Mouse (Mus musculus) liver, embryonic 14.5 days (tissue): ENCODE data around the gene Mtmr4. TPM values are rescaled to one million over a fixed set of nuclear protein-coding genes. Genes with fewer than 3 reads are reported as not detected.

Source experiments
- ATAC-seq: fragments of 200-750 bp; cut with Nextera tagmentation; 2 replicates; pipeline ENCODE4 v1.8.0; 2017; ENCODE audit warnings: moderate number of reproducible peaks, mild to moderate bottlenecking, moderate library complexity; ENCODE audit not compliant: insufficient read depth
- DNase-seq, 3 experiments: peaks; one replicate each; pipeline ENCODE4 v3.0.0-alpha.2; 2012 to 2013; ENCODE audit warnings: low read depth in 3 of 3, low spot score in 3 of 3
- H3K27ac ChIP-seq: fragments of 300-500 bp; sonication (generic); 2 replicates; pipeline ENCODE4 v1.5.1; 2014; ENCODE audit warnings: moderate library complexity, mild to moderate bottlenecking, control low read depth, inconsistent platforms
- H3K27me3 ChIP-seq: fragments of 300-500 bp; sonication (generic); 2 replicates; pipeline ENCODE4 v1.6.1; 2014; ENCODE audit warnings: mild to moderate bottlenecking, low read length, moderate library complexity; ENCODE audit not compliant: control insufficient read depth, insufficient read depth
- H3K36me3 ChIP-seq: fragments of 300-500 bp; sonication (generic); replicated peaks from 2 replicates; pipeline ENCODE4 v1.6.1; 2014; ENCODE audit warnings: low read depth; ENCODE audit not compliant: control insufficient read depth, insufficient read depth
- H3K4me1 ChIP-seq, 2 experiments: fragments of 200-500 bp in 1 of 2; fragments of 300-500 bp in 1 of 2; sonication (generic) in 1 of 2; replicated peaks; 2 replicates each; pipeline ENCODE4 v1.6.1; 2012 to 2014; ENCODE audit warnings: antibody characterized with exemption in 1 of 2, inconsistent platforms in 1 of 2, low read length in 1 of 2; ENCODE audit not compliant: control insufficient read depth in 2 of 2, insufficient read depth in 2 of 2
- H3K4me2 ChIP-seq: fragments of 300-500 bp; sonication (generic); 2 replicates; pipeline ENCODE4 v1.6.1; 2014; ENCODE audit warnings: low read depth, mild to moderate bottlenecking, control low read depth, moderate library complexity
- H3K4me3 ChIP-seq, 2 experiments: fragments of 200-500 bp in 1 of 2; fragments of 300-500 bp in 1 of 2; sonication (generic) in 1 of 2; 2 replicates each; pipeline ENCODE4 v1.5.1; 2012 to 2014; ENCODE audit warnings: low read depth in 2 of 2, low read length in 2 of 2, mild to moderate bottlenecking in 2 of 2, control low read depth in 1 of 2, inconsistent platforms in 1 of 2, moderate library complexity in 1 of 2; ENCODE audit not compliant: insufficient read depth in 1 of 2
- H3K9ac ChIP-seq: fragments of 300-500 bp; sonication (generic); replicated peaks from 2 replicates; pipeline ENCODE4 v1.6.1; 2014; ENCODE audit warnings: mild to moderate bottlenecking, control low read depth, moderate library complexity
- H3K9me3 ChIP-seq: fragments of 300-500 bp; sonication (generic); 2 replicates; pipeline ENCODE4 v1.6.1; 2016; ENCODE audit warnings: low read length, mixed read lengths; ENCODE audit not compliant: control insufficient read depth
- CTCF ChIP-seq: IDR thresholded peaks from 2 replicates; pipeline ENCODE4 v1.5.1; 2016; ENCODE audit warnings: antibody characterized with exemption, low read depth, control low read depth
- EP300 ChIP-seq: IDR thresholded peaks from 2 replicates; pipeline ENCODE4 v1.6.1; 2016; ENCODE audit warnings: antibody characterized with exemption, low read depth
- WGBS: fragments of 180-500 bp; shearing (Covaris S2); extraction: QIAGEN DNeasy Blood & Tissue Kit; methylation state at CpG from one replicate; pipeline ENCODE4 v1.1.7; 2014; ENCODE audit not compliant: insufficient replicate concordance; 5-methylcytosine and 5-hydroxymethylcytosine counted together
- polyA plus RNA-seq, 2 experiments: library from polyadenylated mRNA; depleted of rRNA in 1 of 2; stranded (reverse) in 1 of 2; unstranded in 1 of 2; fragments of >200 nt; fragmentation: Nextera tagmentation in 1 of 2; extraction: Ambion mirVana in 1 of 2; gene quantifications; 2 replicates each; pipeline versions ENCODE4 v1.2.1 to v1.2.3; 2012 to 2014

Gene Mtmr4
- polyA plus RNA-seq, 2 experiments: 6.5 to 8.7 TPM

GRCm38 (mm10) chr11:87581161-87581865, 10.6 kb upstream of the Mtmr4 start:
- Histone ChIP-seq H3K4me1 (peaks cover 7 to 16% of the 10 kb centered on the region in 2 experiments; a peak in 3 of 4 replicates), H3K9ac (no peak overlapping the region), H3K4me3 (no peak overlapping the region), H3K27me3 (no peaks in the 10 kb centered on the region), H3K4me2 (no peak overlapping the region), H3K36me3 (no peaks in the 10 kb centered on the region), H3K27ac (no peak overlapping the region), H3K9me3 (no peaks in the 10 kb centered on the region)
- TF ChIP-seq EP300: no peak
- TF ChIP-seq CTCF: no peak
- ATAC-seq (no peak), DNase-seq (no peak)
- 75% methylated on average over 12 of the region's 12 CpGs for WGBS

GRCm38 (mm10) chr11:87581933-87582710, 9.8 kb upstream of the Mtmr4 start:
- Histone ChIP-seq H3K4me3 (no peak overlapping the region), H3K27me3 (no peaks in the 10 kb centered on the region), H3K9me3 (no peaks in the 10 kb centered on the region), H3K4me1 (peaks cover 7 to 16% of the 10 kb centered on the region in 2 experiments; a peak in 3 of 4 replicates), H3K9ac (no peak overlapping the region), H3K4me2 (no peak overlapping the region), H3K36me3 (no peaks in the 10 kb centered on the region), H3K27ac (no peak overlapping the region)
- TF ChIP-seq CTCF (no peak), EP300 (no peak)
- ATAC-seq: no peak
- WGBS: 65% methylated on average over 8 of the region's 8 CpGs
- DNase-seq: no peak

GRCm38 (mm10) chr11:87583291-87584034, 8.5 kb upstream of the Mtmr4 start:
- Histone ChIP-seq H3K9ac (no peak overlapping the region), H3K36me3 (no peaks in the 10 kb centered on the region), H3K27ac (no peak overlapping the region), H3K4me2 (no peak overlapping the region), H3K27me3 (no peaks in the 10 kb centered on the region), H3K4me3 (no peak overlapping the region), H3K9me3 (no peaks in the 10 kb centered on the region), H3K4me1 (peaks cover 6 to 13% of the 10 kb centered on the region in 2 experiments; a peak in 3 of 4 replicates)
- ATAC-seq (no peak), DNase-seq (no peak)
- 55% methylated on average over 6 of the region's 6 CpGs for WGBS
- no peak for TF ChIP-seq EP300
- TF ChIP-seq CTCF: no peak

- Histone ChIP-seq H3K36me3 (no peaks in the 10 kb centered on the region), H3K4me1 (peaks cover 0 to 4% of the 10 kb centered on the region in 2 experiments; a peak in 2 of 4 replicates), H3K9me3 (no peaks in the 10 kb centered on the region), H3K27me3 (no peaks in the 10 kb centered on the region), H3K27ac (no peak overlapping the region), H3K9ac (no peak overlapping the region), H3K4me2 (no peak overlapping the region), H3K4me3 (no peak overlapping the region)
- ATAC-seq: 0 out of 2 replicates have a peak, but pooled peaks have one; percentile 34
- WGBS: 70% methylated on average over 10 of the region's 10 CpGs
- DNase-seq: no peak
- TF ChIP-seq CTCF: no peak
- no peak for TF ChIP-seq EP300
Measured at GRCm38 (mm10) chr11:87584711-87585505, 7.1 kb upstream of the Mtmr4 start.
